15 mouse cellular contexts compared by ENCODE assay signal in genomic region chr6:52206882-52207683, GRCm38 (mm10). TPM values are rescaled to one million over a fixed set of nuclear protein-coding genes. Genes with fewer than 3 reads are reported as not detected.
DNase-seq lines count a peak whose midpoint lies in the region; ATAC-seq and TF ChIP-seq lines count a peak whose summit lies in the region.
"Had no signal": no experiment of that assay in that cellular context is flagged by ENCODE, and none has a peak within 500 bp of the region (broad histone marks: within the 10 kb centered on the region; RNA-seq: fewer than 3 reads in every experiment).

No protein-coding gene starts in this region.

- peaks cover 42% of the 10 kb centered on the region for H3K36me3 ChIP-seq in kidney, embryonic 14.5 days (ENCODE audit: control insufficient read depth, insufficient read depth, low read length)
- 0 out of 2 replicates have a peak, but pooled peaks cover 7% of the 10 kb centered on the region for H3K36me3 ChIP-seq in kidney, postnatal 0 days (ENCODE audit: insufficient read depth, low read length)
- H3K36me3 ChIP-seq in neural tube, embryonic 15.5 days, result peaks cover 8% of the 10 kb centered on the region; the same call in 1 of the 2 replicates
- H3K36me3 ChIP-seq: embryonic facial prominence, embryonic 13.5 days; liver, embryonic 15.5 days had no signal

- DNase-seq in kidney, adult 11 months, result no peak
- DNase-seq in kidney, postnatal 0 days (ENCODE audit: low spot score), result no peak
- DNase-seq in cerebellum, adult 11-12 months, result no peak
- DNase-seq in heart, postnatal 25 days (ENCODE audit: low spot score), result no peak
- DNase-seq in right cerebral cortex, adult 18-20 months, result no peak
- DNase-seq: thymus, postnatal 25 days had no signal

- no peak for TF ChIP-seq CTCF in embryonic fibroblast, embryonic 13.5 days (IDR thresholded peaks at IDR 0.05; ENCODE audit: borderline replicate concordance, insufficient read depth, low read length)
- TF ChIP-seq CTCF in kidney, postnatal 0 days (IDR thresholded peaks at IDR 0.05; ENCODE audit: low read depth), result no peak

- peaks cover 60% of the 10 kb centered on the region for H3K4me1 ChIP-seq in kidney, embryonic 14.5 days (ENCODE audit: control insufficient read depth, insufficient read depth, low read length)
- H3K4me1 ChIP-seq in embryonic fibroblast, embryonic 13.5 days (ENCODE audit: control insufficient read depth, insufficient read depth, low read length), result no peaks in the 10 kb centered on the region
- H3K4me1 ChIP-seq in kidney, postnatal 0 days (replicated peaks; ENCODE audit: insufficient read depth, low read length), result peaks cover 44% of the 10 kb centered on the region
- peaks cover 82% of the 10 kb centered on the region for H3K4me1 ChIP-seq in neural tube, embryonic 15.5 days

- peak overlapping the region; percentile 65; the same call in 1 of the 2 replicates for H3K4me3 ChIP-seq in kidney, embryonic 14.5 days (ENCODE audit: low read length)
- 0 out of 2 replicates have a peak overlapping the region, but pooled peaks have one; percentile 0 for H3K4me3 ChIP-seq in embryonic fibroblast, embryonic 13.5 days (ENCODE audit: insufficient read depth, low read length)
- no peak overlapping the region for H3K4me3 ChIP-seq in kidney, postnatal 0 days (replicated peaks; ENCODE audit: low read depth, low read length)
- peak overlapping the region; percentile 81 for H3K4me3 ChIP-seq in neural tube, embryonic 15.5 days (replicated peaks)
- H3K4me3 ChIP-seq: embryonic facial prominence, embryonic 13.5 days; liver, embryonic 15.5 days had no signal

- WGBS in kidney, embryonic 14.5 days, result 12% methylated on average over 4 of the region's 4 CpGs
- WGBS in kidney, postnatal 0 days, result 36% methylated on average over 4 of the region's 4 CpGs
- WGBS in neural tube, embryonic 15.5 days, result 10% methylated on average over 4 of the region's 4 CpGs

- ATAC-seq in kidney, embryonic 14.5 days (ENCODE audit: low FRiP score, low TSS enrichment), result no peak
- no peak for ATAC-seq in kidney, postnatal 0 days (replicated peaks; ENCODE audit: low FRiP score, low read depth)
- no peak for ATAC-seq in neural tube, embryonic 15.5 days (ENCODE audit: low FRiP score)
- ATAC-seq: forebrain, embryonic 16.5 days had no signal

- H3K9me3 ChIP-seq in kidney, embryonic 14.5 days (ENCODE audit: control insufficient read depth, low read length), result no peaks in the 10 kb centered on the region
- H3K9me3 ChIP-seq in kidney, postnatal 0 days (replicated peaks; ENCODE audit: low read length), result no peaks in the 10 kb centered on the region
- H3K9me3 ChIP-seq in neural tube, embryonic 15.5 days (replicated peaks), result no peaks in the 10 kb centered on the region
- H3K9me3 ChIP-seq: embryonic facial prominence, embryonic 13.5 days; liver, embryonic 15.5 days had no signal

- H3K27me3 ChIP-seq in kidney, embryonic 14.5 days (ENCODE audit: control insufficient read depth, insufficient read depth, low read length), result no peaks in the 10 kb centered on the region; the same call in 1 of the 2 replicates
- no peaks in the 10 kb centered on the region for H3K27me3 ChIP-seq in kidney, postnatal 0 days (ENCODE audit: insufficient read depth, low read length)
- no peaks in the 10 kb centered on the region for H3K27me3 ChIP-seq in neural tube, embryonic 15.5 days (replicated peaks)

- intact Hi-C loops in heart, postnatal 25 days (cut with DNase I), result no loop called here

- H3K4me2 ChIP-seq in kidney, embryonic 14.5 days (replicated peaks; ENCODE audit: low read depth, low read length), result peak overlapping the region; percentile 97
- peak overlapping the region; percentile 89 for H3K4me2 ChIP-seq in kidney, postnatal 0 days (ENCODE audit: low read length)
- peak overlapping the region; percentile 85 for H3K4me2 ChIP-seq in neural tube, embryonic 15.5 days
- H3K4me2 ChIP-seq: embryonic facial prominence, embryonic 13.5 days; liver, embryonic 15.5 days; midbrain, embryonic 11.5 days had no signal

- TF ChIP-seq POLR2A in embryonic fibroblast, embryonic 13.5 days (IDR thresholded peaks at IDR 0.05; ENCODE audit: low read depth, low read length), result no peak

- H3K27ac ChIP-seq in kidney, embryonic 14.5 days (ENCODE audit: low read depth, low read length), result peak overlapping the region; percentile 76
- 0 out of 2 replicates have a peak overlapping the region, but pooled peaks have one; percentile 4 for H3K27ac ChIP-seq in embryonic fibroblast, embryonic 13.5 days (ENCODE audit: insufficient read depth, low read length)
- H3K27ac ChIP-seq in kidney, postnatal 0 days, result peak overlapping the region; percentile 15; the same call in 1 of the 2 replicates
- peak overlapping the region; percentile 79 for H3K27ac ChIP-seq in neural tube, embryonic 15.5 days (replicated peaks)
- H3K27ac ChIP-seq: embryonic facial prominence, embryonic 13.5 days; liver, embryonic 15.5 days had no signal

- peak overlapping the region; percentile 91 for H3K9ac ChIP-seq in kidney, embryonic 14.5 days (ENCODE audit: low read depth, low read length)
- H3K9ac ChIP-seq in kidney, postnatal 0 days (ENCODE audit: low read depth, low read length), result peak overlapping the region; percentile 47; the same call in 1 of the 2 replicates
- peak overlapping the region; percentile 32 for H3K9ac ChIP-seq in neural tube, embryonic 15.5 days (replicated peaks)
- H3K9ac ChIP-seq: embryonic facial prominence, embryonic 13.5 days; liver, embryonic 15.5 days had no signal

RNA-seq across cellular contexts. Expression of gene Hoxa6, which starts 1.4 kb away (rescaled TPM):
- 4.4 TPM in 2 replicates for polyA plus RNA-seq in kidney, embryonic 14.5 days (2014; fragmentation: Nextera tagmentation; extraction: Ambion mirVana)
- 2.8 and 4.2 TPM in 2 replicates for polyA plus RNA-seq in embryonic fibroblast, embryonic 13.5 days (2011; ENCODE audit: insufficient read length, low read depth, missing spikeins)
- polyA plus RNA-seq in kidney, postnatal 0 days (2015; fragmentation: Nextera tagmentation; extraction: Ambion mirVana), result 2.8 and 3.0 TPM in 2 replicates
- 10.3 and 15.0 TPM in 2 replicates for polyA plus RNA-seq in neural tube, embryonic 15.5 days (2015; fragmentation: Nextera tagmentation; extraction: Ambion mirVana)
- not detected for total RNA-seq in heart, postnatal 25 days (2021)
- total RNA-seq: left cerebral cortex, postnatal 10 days had no signal
- polyA plus RNA-seq: forebrain, embryonic 16.5 days; heart, postnatal 0 days; liver, embryonic 15.5 days; midbrain, embryonic 11.5 days had no signal

RNA-seq across cellular contexts. Expression of gene Hoxa5, which starts 2.7 kb away (rescaled TPM):
- polyA plus RNA-seq in kidney, embryonic 14.5 days (2014; fragmentation: Nextera tagmentation; extraction: Ambion mirVana), result 15.7 and 16.6 TPM in 2 replicates
- 11.9 and 18.6 TPM in 2 replicates for polyA plus RNA-seq in embryonic fibroblast, embryonic 13.5 days (2011; ENCODE audit: insufficient read length, low read depth, missing spikeins)
- polyA plus RNA-seq in kidney, postnatal 0 days (2015; fragmentation: Nextera tagmentation; extraction: Ambion mirVana), result 9.7 and 10.4 TPM in 2 replicates
- polyA plus RNA-seq in neural tube, embryonic 15.5 days (2015; fragmentation: Nextera tagmentation; extraction: Ambion mirVana), result 26.8 and 73.9 TPM in 2 replicates
- total RNA-seq in heart, postnatal 25 days (2021), result 1 to 10 TPM in 1 of 2 experiments, under 1 TPM in 1; 0.52 to 1.3 TPM
- total RNA-seq: left cerebral cortex, postnatal 10 days had no signal
- polyA plus RNA-seq: forebrain, embryonic 16.5 days; midbrain, embryonic 11.5 days had no signal

RNA-seq across cellular contexts. Expression of gene Hoxa3, which starts 6.1 kb away (rescaled TPM):
- 9.7 and 13.6 TPM in 2 replicates for polyA plus RNA-seq in kidney, embryonic 14.5 days (2014; fragmentation: Nextera tagmentation; extraction: Ambion mirVana)
- 10.2 and 13.5 TPM in 2 replicates for polyA plus RNA-seq in embryonic fibroblast, embryonic 13.5 days (2011; ENCODE audit: insufficient read length, low read depth, missing spikeins)
- polyA plus RNA-seq in kidney, postnatal 0 days (2015; fragmentation: Nextera tagmentation; extraction: Ambion mirVana), result 4.8 and 6.0 TPM in 2 replicates
- 10.7 and 14.6 TPM in 2 replicates for polyA plus RNA-seq in neural tube, embryonic 15.5 days (2015; fragmentation: Nextera tagmentation; extraction: Ambion mirVana)
- total RNA-seq in heart, postnatal 25 days (2021), result 1 to 10 TPM in 1 of 2 experiments, under 1 TPM in 1; 0.48 to 1.0 TPM
- total RNA-seq: left cerebral cortex, postnatal 10 days had no signal
- polyA plus RNA-seq: forebrain, embryonic 16.5 days had no signal

RNA-seq across cellular contexts. Expression of gene Gm28308, which starts 6.1 kb away (rescaled TPM):
- polyA plus RNA-seq in kidney, embryonic 14.5 days (2014; fragmentation: Nextera tagmentation; extraction: Ambion mirVana), result not detected in 2 replicates
- polyA plus RNA-seq in embryonic fibroblast, embryonic 13.5 days (2011; ENCODE audit: insufficient read length, low read depth, missing spikeins), result 0.89 TPM in 1 of 2 replicates, not detected in the other
- 0.66 and 2.1 TPM in 2 replicates for polyA plus RNA-seq in kidney, postnatal 0 days (2015; fragmentation: Nextera tagmentation; extraction: Ambion mirVana)
- not detected in 2 replicates for polyA plus RNA-seq in neural tube, embryonic 15.5 days (2015; fragmentation: Nextera tagmentation; extraction: Ambion mirVana)
- not detected for total RNA-seq in heart, postnatal 25 days (2021)
- total RNA-seq: left cerebral cortex, postnatal 10 days had no signal
- polyA plus RNA-seq: embryonic facial prominence, embryonic 13.5 days; forebrain, embryonic 16.5 days; heart, postnatal 0 days; liver, embryonic 15.5 days; midbrain, embryonic 11.5 days had no signal

RNA-seq across cellular contexts. Expression of gene Hoxa7, which starts 14.6 kb away (rescaled TPM):
- 19.1 and 19.6 TPM in 2 replicates for polyA plus RNA-seq in kidney, embryonic 14.5 days (2014; fragmentation: Nextera tagmentation; extraction: Ambion mirVana)
- polyA plus RNA-seq in embryonic fibroblast, embryonic 13.5 days (2011; ENCODE audit: insufficient read length, low read depth, missing spikeins), result 15.8 and 21.6 TPM in 2 replicates
- polyA plus RNA-seq in kidney, postnatal 0 days (2015; fragmentation: Nextera tagmentation; extraction: Ambion mirVana), result 29.7 and 31.7 TPM in 2 replicates
- polyA plus RNA-seq in neural tube, embryonic 15.5 days (2015; fragmentation: Nextera tagmentation; extraction: Ambion mirVana), result 86.8 and 109 TPM in 2 replicates
- under 1 TPM; 0.31 to 0.44 TPM for total RNA-seq in heart, postnatal 25 days (2021)
- total RNA-seq: left cerebral cortex, postnatal 10 days had no signal
- polyA plus RNA-seq: embryonic facial prominence, embryonic 13.5 days; forebrain, embryonic 16.5 days; midbrain, embryonic 11.5 days had no signal

Comparison
In these comparisons a context has a peak if more than half of its experiments do, and no peak if none do; other contexts are left out.
1. H3K27ac ChIP-seq: peak in every context shown above with its lines; median percentile 79 in neural tube, embryonic 15.5 days; 76 in kidney, embryonic 14.5 days; 15 in kidney, postnatal 0 days; 4 in embryonic fibroblast, embryonic 13.5 days.
2. H3K9ac ChIP-seq: peak in every context shown above with its lines; median percentile 91 in kidney, embryonic 14.5 days; 47 in kidney, postnatal 0 days; 32 in neural tube, embryonic 15.5 days.